Mouse (Mus musculus) liver, embryonic 14.5 days (tissue): ENCODE data around the gene Prkar1a.

Experiments
- CTCF ChIP-seq: IDR thresholded peaks from 2 replicates; pipeline ENCODE4 v1.5.1; 2016; ENCODE audit warnings: antibody characterized with exemption, low read depth, control low read depth
- EP300 ChIP-seq: IDR thresholded peaks from 2 replicates; pipeline ENCODE4 v1.6.1; 2016; ENCODE audit warnings: antibody characterized with exemption, low read depth

DNA sequence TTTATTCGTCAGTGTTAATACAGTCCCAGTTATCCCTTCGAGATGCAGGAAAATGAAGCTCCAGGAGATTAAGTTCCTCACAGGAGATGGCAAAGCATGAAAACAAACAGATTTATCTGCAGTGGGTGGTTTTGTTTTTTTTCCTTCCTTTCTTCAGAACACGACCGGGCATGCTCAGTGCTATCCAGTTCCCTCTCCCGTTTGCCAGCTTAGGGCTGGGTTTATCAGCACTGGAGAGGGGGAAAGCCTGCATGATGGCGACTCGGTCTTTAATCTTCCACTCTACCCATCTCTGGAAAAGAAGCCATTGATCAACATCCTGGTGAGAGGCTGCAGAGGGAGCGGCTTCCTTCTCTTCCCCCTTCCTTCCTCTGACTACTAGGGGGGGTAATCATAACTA is at the start of gene Prkar1a:
- TF ChIP-seq CTCF, result no peak
- TF ChIP-seq EP300, result no peak
